Mouse (Mus musculus) thymus, postnatal 10 days (tissue): ENCODE data around the gene Gm26566.
A peak's percentile ranks its signal among the peaks of the same experiment; 100 is the strongest.
"Not testable (repeated sequence)": the region's sequence is repeated elsewhere in the genome, so short reads cannot be mapped to it uniquely, and the experiment has no call there.

Experiments
- DNase-seq, 2 experiments: peaks; one replicate each; pipeline ENCODE4 v3.0.0; 2021; ENCODE audit warnings: low spot score in 2 of 2

Gene Gm26566

GRCm38 (mm10) chr4:88739036-88739435, 17.4 kb downstream of the Gm26566 start:
- no peak for DNase-seq

DNA sequence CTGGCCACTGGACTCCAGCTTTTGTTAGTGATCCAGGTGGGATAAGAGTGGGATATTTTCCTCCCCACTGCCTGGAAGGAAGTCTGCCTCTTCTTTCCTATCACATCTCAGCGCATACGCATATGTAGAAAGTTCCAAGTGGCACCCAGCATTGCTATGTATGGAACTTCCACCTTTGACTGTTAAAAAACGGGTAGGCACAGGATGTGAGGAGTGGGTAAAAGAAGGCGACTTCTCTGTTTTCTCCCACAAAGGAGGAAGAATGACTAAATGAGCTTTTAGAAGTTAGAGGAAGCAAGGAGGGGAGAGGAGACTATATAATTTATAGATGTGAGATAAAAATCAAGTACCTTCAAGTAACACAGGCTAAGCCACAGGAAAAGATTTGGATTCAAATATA, 19.8 kb downstream of the Gm26566 start:
- no peak for DNase-seq

DNA sequence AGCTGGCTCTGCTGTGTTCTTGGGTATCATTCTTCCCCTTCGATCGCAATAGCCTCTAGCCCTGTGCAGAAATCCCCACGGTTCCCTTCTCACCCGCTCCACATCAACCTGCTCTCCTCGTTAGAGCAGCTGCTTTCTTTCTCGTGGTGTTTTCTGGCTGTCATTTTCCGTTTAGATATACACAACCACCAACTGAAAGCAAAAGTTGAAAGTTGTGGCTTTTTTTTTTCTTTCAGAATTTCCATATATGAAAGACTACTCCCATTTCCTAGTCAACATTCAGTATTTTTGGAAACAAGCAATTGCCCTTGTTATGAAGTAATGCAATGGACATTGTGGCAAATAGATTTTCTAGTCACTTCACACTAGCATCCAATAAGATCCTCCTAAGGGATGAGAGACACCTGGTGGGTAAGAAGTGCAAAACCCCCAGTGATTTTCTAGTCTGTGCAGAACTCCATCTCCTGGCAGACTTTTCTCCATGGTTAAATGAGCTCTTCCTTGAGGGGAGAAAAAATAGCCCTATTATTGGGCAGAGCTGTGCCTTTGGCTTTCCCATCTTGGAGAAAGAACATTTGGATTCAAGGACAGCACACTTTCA, 21.3 kb downstream of the Gm26566 start:
- no peak for DNase-seq

- DNase-seq = no peak
Measured at GRCm38 (mm10) chr4:88744207-88744606, 22.6 kb downstream of the Gm26566 start.

GRCm38 (mm10) chr4:88749926-88750325, 28.3 kb downstream of the Gm26566 start:
- no peak for DNase-seq

GRCm38 (mm10) chr4:88754818-88755340, 33.3 kb downstream of the Gm26566 start, which contains the start of gene Gm13271:
Gm13271 (plus strand) TSS chr4:88754868.
- DNase-seq = peak; percentile 61 to 83

DNA sequence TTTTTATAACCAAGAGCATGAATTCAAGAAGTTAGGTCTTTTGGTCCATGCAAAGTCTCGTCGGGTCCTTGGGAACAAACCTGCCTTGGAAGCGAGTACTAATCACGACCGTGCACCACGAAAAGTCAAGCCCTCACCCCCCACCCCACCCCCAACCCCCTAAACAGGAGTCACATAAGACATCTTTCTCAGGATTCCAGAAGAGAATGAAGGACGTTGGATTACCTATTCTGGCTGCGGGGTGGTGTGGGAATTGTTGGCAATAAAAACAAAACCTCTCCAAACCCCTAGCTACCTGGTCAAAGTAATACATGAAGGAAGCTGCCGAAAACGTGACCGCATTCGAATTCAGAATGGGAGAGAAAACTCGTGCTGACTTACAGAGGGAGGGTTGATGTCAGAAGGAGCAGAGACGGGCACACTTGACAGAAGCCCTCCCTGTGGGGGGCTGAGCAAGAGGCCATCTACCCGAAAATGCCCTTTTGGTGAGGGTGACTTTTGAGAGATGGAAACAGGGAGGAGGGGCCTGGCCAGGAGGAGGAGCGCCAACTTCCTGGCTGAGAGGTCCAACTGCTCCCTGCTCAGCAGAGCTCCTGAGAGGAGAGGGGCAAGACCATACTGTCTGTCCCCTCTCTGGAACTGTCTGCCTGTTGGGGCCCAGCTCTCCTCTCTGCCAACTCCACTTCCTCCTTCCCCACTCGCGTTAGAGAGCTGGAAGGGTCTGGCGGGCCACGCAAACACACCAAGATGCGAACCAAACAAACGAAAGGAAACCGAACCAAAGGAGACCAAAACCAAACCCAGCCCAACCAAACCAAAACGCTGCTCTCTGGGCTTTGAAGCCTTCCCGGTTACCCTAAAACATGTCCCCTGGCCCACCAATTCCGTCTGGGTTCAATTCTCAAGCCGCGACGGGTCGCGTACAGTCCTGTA, 35.2 kb downstream of the Gm26566 start:
- DNase-seq = peak in 1 of 2 experiments; percentile 23

DNA sequence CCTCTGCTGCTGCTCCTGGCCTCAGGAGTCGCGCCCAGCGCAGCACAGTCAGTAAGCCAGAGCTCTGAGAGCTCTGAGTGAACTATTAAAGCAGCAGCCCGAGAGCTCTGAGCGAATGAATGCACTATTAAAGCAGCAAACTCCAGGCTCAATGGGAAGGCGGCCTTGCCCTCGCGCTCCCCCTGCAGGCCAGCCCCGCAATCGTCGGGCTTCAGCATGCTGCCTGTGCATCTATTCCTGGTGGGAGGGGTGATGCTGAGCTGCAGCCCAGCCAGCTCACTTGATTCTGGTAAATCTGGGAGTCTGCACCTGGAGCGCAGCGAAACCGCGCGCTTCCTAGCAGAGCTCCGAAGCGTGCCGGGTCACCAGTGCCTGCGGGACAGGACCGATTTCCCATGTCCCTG, 36.0 kb downstream of the Gm26566 start:
- peak; percentile 85 to 91 for DNase-seq

- DNase-seq = not testable (repeated sequence)
Measured at GRCm38 (mm10) chr4:88758751-88759150, 37.1 kb downstream of the Gm26566 start.

DNA sequence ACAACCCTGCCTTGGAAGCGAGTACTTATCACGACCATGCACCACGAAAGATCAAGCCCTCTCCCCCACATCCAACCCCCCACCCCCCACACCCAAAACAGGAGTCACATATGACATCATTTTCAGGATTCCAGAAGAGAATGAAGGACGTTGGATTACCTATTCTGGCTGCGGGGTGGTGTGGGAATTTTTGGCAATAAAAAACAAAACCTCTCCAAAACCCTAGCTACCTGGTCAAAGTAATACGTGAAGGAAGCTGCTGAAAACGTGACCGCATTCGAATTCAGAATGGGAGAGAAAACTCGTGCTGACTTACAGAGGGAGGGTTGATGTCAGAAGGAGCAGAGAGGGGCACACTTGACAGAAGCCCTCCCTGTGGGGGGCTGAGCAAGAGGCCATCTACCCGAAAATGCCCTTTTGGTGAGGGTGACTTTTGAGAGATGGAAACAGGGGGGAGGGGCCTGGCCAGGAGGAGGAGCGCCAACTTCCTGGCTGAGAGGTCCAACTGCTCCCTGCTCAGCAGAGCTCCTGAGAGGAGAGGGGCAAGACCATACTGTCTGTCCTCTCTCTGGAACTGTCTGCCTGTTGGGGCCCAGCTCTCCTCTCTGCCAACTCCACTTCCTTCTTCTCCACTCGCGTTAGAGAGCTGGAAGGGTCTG, 38.1 kb downstream of the Gm26566 start, which contains the start of gene Gm13283:
TSS of gene Gm13283 (plus strand) at position 510 of the 659 bp plus-strand sequence.
- peak; percentile 43 to 53 for DNase-seq

GRCm38 (mm10) chr4:88760431-88760830, 38.8 kb downstream of the Gm26566 start:
- not testable (repeated sequence) for DNase-seq

GRCm38 (mm10) chr4:88761776-88762175, 40.2 kb downstream of the Gm26566 start:
- DNase-seq = peak; percentile 90 to 93

GRCm38 (mm10) chr4:88762341-88762740, 40.7 kb downstream of the Gm26566 start:
- DNase-seq = not testable (repeated sequence)

GRCm38 (mm10) chr4:88763384-88764018, 41.9 kb downstream of the Gm26566 start:
- not testable (repeated sequence) for DNase-seq
